Mouse (Mus musculus) hindbrain, embryonic 13.5 days (tissue): ENCODE measurements around the gene Chpf2. TPM values are rescaled to one million over a fixed set of nuclear protein-coding genes. Genes with fewer than 3 reads are reported as not detected.

Source experiments
- ATAC-seq: fragments of 200-750 bp; cut with Nextera tagmentation; 2 replicates; pipeline ENCODE4 v1.8.0; 2017; ENCODE audit warnings: moderate TSS enrichment; ENCODE audit not compliant: low FRiP score
- H3K27ac ChIP-seq: fragments of 300-500 bp; sonication (generic); 2 replicates; pipeline ENCODE4 v1.5.1; 2015; ENCODE audit warnings: inconsistent platforms, mild to moderate bottlenecking, moderate library complexity
- H3K27me3 ChIP-seq: fragments of 300-500 bp; sonication (generic); 2 replicates; pipeline ENCODE4 v1.6.1; 2015; ENCODE audit warnings: mild to moderate bottlenecking, inconsistent platforms
- H3K36me3 ChIP-seq: fragments of 300-500 bp; sonication (generic); 2 replicates; pipeline ENCODE4 v1.6.1; 2015; ENCODE audit warnings: mild to moderate bottlenecking, inconsistent platforms
- H3K4me1 ChIP-seq: fragments of 300-500 bp; sonication (generic); replicated peaks from 2 replicates; pipeline ENCODE4 v1.6.1; 2015; ENCODE audit warnings: inconsistent platforms
- H3K4me2 ChIP-seq: fragments of 300-500 bp; sonication (generic); 2 replicates; pipeline ENCODE4 v1.6.1; 2015; ENCODE audit warnings: inconsistent platforms, mild to moderate bottlenecking, moderate library complexity
- H3K4me3 ChIP-seq: fragments of 300-500 bp; sonication (generic); 2 replicates; pipeline ENCODE4 v1.5.1; 2015; ENCODE audit warnings: mild to moderate bottlenecking, inconsistent platforms
- H3K9ac ChIP-seq: fragments of 300-500 bp; sonication (generic); 2 replicates; pipeline ENCODE4 v1.6.1; 2015; ENCODE audit warnings: mild to moderate bottlenecking, inconsistent platforms
- H3K9me3 ChIP-seq: fragments of 300-500 bp; sonication (generic); 2 replicates; pipeline ENCODE4 v1.6.1; 2016; ENCODE audit warnings: inconsistent platforms
- WGBS: fragments of 180-500 bp; shearing (Covaris S2); methylation state at CpG from one replicate; pipeline ENCODE4 v1.1.7; 2015; 5-methylcytosine and 5-hydroxymethylcytosine counted together
- polyA plus RNA-seq: library from polyadenylated mRNA; unstranded; fragments of >200 nt; fragmentation: Nextera tagmentation; extraction: Ambion mirVana; gene quantifications from 2 replicates; pipeline ENCODE4 v1.2.1, GENCODE M21; 2015

Chpf2 gene
- polyA plus RNA-seq, 1 experiment from 2014 or later, result 17.4 TPM

DNA sequence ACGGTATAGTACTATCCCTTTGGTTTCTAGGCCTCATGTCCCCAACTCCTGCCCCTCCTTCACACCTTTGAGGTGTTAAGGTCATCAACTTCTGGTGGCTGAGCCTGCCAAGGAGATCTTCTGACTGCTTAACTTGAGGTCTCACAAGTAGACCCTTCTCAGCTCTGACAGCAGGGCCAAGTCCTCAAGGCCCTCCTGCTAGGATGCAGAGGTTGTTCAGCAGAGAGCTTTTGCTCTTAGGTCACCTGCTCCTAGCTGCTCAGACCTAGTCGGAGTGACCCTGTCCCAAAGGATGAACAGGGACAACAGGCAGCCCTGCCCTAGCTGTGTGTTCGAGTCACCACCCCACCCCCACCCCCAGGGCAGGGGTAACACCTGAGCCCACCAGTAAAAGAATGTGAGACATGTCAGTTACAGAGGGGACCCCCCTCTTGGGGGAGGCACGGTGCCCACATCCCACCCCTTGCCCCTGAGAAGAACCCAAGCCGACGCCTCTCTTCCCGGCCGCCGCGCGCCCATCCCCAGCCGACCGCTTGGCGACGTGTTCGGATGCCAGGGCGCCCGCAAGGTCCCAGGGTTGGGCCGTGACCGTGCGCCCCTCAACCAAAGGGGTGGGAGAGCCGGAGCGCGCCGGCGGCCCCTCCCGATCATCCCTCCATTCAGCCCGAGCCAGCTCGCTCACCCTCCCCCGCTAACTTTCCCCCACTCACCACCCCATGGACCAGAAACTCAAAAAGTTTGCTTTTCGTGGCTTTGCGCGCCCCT lies 14.7 kb downstream of the Chpf2 start:
- ATAC-seq, result no peak
- peaks cover 87% of the 10 kb centered on the region for H3K4me1 ChIP-seq
- peak overlapping the region; percentile 92 for H3K4me2 ChIP-seq
- H3K36me3 ChIP-seq, result no peaks in the 10 kb centered on the region
- H3K9ac ChIP-seq, result peak overlapping the region; percentile 92
- 1% methylated on average over 33 of the region's 33 CpGs for WGBS
- peak overlapping the region; percentile 60 for H3K4me3 ChIP-seq
- 0 out of 2 replicates have a peak, but pooled peaks cover 3% of the 10 kb centered on the region for H3K27me3 ChIP-seq
- no peaks in the 10 kb centered on the region for H3K9me3 ChIP-seq
- H3K27ac ChIP-seq, result peak overlapping the region; percentile 99

DNA sequence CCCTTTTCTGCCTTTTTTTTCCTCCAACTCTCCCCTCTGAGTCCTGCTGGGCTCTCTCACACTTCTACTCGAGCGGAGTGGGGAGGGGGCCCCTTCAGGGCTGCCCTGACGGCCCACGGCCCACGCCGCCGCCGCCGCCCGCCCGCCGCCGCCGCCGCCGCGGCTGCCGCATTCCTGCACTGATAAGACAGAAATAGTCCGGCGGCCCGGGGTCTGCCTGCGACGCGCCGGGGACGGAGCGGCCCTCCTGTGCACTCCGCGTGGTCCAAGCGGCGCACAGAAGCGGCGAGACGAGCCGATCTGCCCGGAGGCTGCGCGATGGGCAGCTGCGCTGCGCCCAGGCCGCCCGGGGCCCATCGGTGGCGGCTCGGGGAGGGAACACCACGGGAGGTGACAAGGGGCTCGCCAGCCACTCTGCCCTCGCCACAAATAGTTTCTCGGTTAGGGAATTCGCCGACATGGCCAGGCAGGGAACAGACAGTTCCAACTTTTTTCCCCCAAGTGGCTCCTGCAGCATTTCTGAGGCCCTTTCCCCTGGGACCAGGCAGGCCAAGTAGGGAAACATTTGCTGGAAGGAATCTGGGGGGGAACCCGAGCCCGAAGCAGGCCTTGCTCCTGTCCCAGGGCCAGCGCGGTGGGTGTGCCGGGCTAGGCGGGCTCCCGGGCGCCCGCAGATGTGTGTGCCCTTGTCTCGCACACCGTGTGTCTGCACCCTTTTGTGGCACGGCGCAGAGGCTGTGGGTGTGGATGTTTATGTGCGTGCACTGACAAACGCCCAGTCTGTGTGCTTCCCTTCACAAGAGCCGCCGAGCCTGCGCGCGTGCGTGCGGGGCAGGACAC lies 15.6 kb downstream of the Chpf2 start:
- WGBS, result under 1% methylated on average over 73 of the region's 73 CpGs
- peaks cover 87% of the 10 kb centered on the region for H3K4me1 ChIP-seq
- peak overlapping the region; percentile 92 for H3K4me2 ChIP-seq
- no peaks in the 10 kb centered on the region for H3K36me3 ChIP-seq
- H3K9ac ChIP-seq, result peak overlapping the region; percentile 92
- H3K27ac ChIP-seq, result peak overlapping the region; percentile 99
- H3K9me3 ChIP-seq, result no peaks in the 10 kb centered on the region
- peak overlapping the region; percentile 60 for H3K4me3 ChIP-seq
- peak; percentile 27 for ATAC-seq
- 0 out of 2 replicates have a peak, but pooled peaks cover 3% of the 10 kb centered on the region for H3K27me3 ChIP-seq

DNA sequence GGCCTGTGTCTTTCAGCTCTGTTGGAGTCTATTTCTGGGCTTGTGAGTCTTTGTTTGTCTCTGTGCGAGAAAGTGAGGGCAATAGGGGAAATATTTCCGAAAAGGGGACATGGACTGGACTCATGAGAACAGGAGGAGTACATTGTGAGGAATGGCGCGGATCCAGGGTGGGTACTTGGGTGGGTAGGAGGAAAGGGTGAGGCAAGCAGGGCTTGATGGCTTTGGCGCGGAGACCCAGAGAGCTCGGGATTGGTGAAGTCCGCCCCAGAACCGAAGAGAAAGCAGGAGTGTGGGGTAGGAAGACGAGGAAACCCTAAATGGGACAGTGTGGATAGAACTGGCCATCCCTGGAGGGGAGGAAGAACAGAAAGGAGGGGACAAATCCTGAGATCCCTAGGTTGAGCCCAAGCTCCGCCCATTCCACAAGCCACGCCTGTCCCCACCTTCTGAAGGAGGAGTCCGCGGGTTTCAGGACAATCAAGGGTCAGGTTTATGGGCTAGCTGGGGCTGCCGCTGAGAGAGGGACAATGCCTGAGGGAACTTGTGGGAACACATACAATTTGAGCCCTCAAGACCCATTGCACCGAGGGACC lies 16.3 kb downstream of the Chpf2 start:
- no peaks in the 10 kb centered on the region for H3K36me3 ChIP-seq
- H3K9me3 ChIP-seq, result no peaks in the 10 kb centered on the region
- H3K4me3 ChIP-seq, result peak overlapping the region; percentile 60
- H3K27me3 ChIP-seq, result 0 out of 2 replicates have a peak, but pooled peaks cover 3% of the 10 kb centered on the region
- peak; percentile 40 for ATAC-seq
- peak overlapping the region; percentile 92 for H3K9ac ChIP-seq
- peaks cover 88% of the 10 kb centered on the region for H3K4me1 ChIP-seq
- H3K27ac ChIP-seq, result peak overlapping the region; percentile 99
- 2% methylated on average over 16 of the region's 16 CpGs for WGBS
- peak overlapping the region; percentile 92 for H3K4me2 ChIP-seq

DNA sequence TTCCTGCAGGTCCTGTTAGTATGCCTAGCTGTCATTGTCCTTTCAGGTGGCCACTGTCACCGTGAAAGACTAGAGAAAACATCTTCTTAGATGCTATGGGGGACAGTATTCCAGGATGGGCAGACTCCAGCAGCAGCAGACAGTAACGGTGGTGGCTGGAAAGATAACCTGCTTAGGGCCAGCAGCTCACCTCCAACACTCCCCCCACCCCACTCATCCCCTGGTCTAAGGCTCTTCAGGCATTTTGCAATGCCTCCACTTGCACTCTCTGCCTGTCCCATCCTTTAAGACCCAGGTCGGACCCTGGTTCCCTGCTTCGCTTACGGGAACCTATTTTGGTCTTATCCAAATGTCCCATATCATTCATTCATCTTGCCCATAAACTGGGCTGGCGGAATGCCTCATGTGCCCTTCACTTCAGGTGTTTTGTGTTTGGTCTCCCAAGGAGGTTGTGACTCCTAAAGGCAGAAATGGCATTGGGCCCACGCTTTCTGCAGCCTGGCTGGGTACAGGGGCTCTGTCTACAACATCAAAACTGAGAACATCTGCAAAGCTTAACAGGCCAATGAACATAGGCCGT lies 17.0 kb downstream of the Chpf2 start:
- WGBS, result 59% methylated on average over 8 of the region's 8 CpGs
- peak overlapping the region; percentile 92 for H3K4me2 ChIP-seq
- 0 out of 2 replicates have a peak, but pooled peaks cover 3% of the 10 kb centered on the region for H3K27me3 ChIP-seq
- peak overlapping the region; percentile 60; the same call in 1 of the 2 replicates for H3K4me3 ChIP-seq
- H3K9ac ChIP-seq, result peak overlapping the region; percentile 92
- H3K36me3 ChIP-seq, result no peaks in the 10 kb centered on the region
- peak overlapping the region; percentile 99 for H3K27ac ChIP-seq
- ATAC-seq, result no peak
- H3K4me1 ChIP-seq, result peaks cover 81% of the 10 kb centered on the region
- H3K9me3 ChIP-seq, result no peaks in the 10 kb centered on the region

DNA sequence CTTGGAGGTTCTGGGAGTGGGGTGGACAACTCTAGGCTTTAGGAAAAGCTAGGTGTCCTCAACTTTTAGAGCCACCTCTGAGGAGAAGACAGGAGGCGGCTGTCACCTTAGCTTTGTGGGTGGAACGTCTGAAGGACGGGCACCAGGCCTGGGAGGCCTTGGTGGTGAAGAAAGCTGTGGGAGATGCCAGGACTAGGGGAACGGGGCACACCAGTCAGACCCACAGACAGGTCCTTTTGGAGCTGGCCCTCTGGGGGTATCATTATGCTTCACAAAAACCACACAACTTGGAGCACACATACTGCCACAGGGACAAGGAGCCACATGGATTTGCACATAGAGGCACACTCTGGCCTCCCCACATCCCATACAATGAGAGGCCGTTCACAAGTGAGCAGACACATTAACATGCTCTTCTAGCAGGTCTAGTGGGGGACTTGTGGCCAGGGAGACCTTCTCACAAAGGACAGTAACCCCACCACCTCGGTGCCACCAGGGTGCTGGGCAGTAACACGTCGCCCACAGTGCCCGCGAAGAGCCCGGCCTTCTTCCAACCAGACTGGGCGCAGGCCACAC lies 17.6 kb downstream of the Chpf2 start:
- peaks cover 75% of the 10 kb centered on the region for H3K4me1 ChIP-seq
- H3K9ac ChIP-seq, result peak overlapping the region; percentile 92
- 0 out of 2 replicates have a peak, but pooled peaks cover 3% of the 10 kb centered on the region for H3K27me3 ChIP-seq
- H3K4me3 ChIP-seq, result peak overlapping the region; percentile 60
- no peaks in the 10 kb centered on the region for H3K9me3 ChIP-seq
- WGBS, result 19% methylated on average over 12 of the region's 12 CpGs
- ATAC-seq, result 0 out of 2 replicates have a peak, but pooled peaks have one; percentile 1
- H3K4me2 ChIP-seq, result peak overlapping the region; percentile 92
- no peaks in the 10 kb centered on the region for H3K36me3 ChIP-seq
- peak overlapping the region; percentile 99 for H3K27ac ChIP-seq

DNA sequence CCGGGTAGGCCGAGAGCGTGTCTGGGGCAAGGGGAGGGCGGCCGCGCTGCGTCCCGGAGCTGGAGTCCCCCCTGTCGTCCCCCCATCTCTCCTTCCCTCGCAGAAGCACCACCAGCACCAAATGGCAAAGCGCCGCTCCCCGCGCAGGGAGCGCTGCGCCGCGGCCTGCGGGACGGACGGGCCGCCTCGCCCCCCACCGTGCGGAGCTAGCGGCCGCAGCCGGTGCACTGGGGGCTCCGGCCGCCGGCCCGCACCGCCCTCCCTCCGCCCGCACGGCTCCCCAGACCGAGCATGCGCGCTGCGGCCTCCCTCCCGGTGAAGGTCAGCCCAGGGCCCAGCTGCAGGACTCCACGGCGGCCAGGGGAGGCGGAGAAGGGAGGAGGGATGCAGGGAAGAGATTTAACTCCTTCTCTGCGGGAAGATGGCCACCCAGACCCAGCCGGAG lies 18.1 kb downstream of the Chpf2 start:
- WGBS, result under 1% methylated on average over 46 of the region's 46 CpGs
- Histone ChIP-seq H3K9me3 (no peaks in the 10 kb centered on the region), H3K27ac (peak overlapping the region; percentile 99), H3K4me2 (peak overlapping the region; percentile 92), H3K36me3 (no peaks in the 10 kb centered on the region), H3K27me3 (0 out of 2 replicates have a peak, but pooled peaks cover 3% of the 10 kb centered on the region), H3K9ac (peak overlapping the region; percentile 92), H3K4me3 (peak overlapping the region; percentile 60), H3K4me1 (peaks cover 75% of the 10 kb centered on the region)
- ATAC-seq, result peak; percentile 71

DNA sequence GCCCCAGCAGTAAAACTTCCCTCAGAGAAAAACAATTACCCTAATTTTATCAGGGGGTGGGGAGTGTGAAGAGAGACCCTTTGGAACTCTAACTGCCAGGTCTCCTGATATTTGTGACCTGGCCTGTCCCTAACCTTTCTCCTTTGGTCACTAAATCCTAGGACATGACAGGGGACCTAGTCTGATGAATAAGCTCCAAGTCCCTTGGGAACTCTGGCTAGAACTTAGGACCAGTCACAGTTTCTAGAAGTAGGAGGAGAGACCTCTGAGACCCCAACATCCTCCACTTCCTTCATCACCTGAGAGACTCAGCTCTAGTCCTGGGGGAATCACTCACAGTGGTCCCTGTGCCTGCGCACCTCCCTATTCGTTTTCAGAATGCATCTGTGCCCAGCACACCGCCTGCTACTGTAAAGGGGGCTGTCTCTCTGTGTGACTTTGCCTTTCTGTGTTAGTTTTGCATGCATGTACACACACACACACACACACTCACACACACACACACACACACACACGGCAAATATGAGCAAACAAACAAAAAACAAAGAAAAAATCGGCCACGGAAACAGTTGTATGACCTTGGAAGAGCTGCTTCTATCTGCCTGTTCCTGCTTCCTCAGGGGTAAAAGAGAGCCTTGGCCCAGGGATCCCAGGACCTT lies 18.9 kb downstream of the Chpf2 start:
- no peak for ATAC-seq
- H3K4me2 ChIP-seq, result peak overlapping the region; percentile 92
- H3K9ac ChIP-seq, result peak overlapping the region; percentile 92
- WGBS, result 6% methylated on average over 6 of the region's 6 CpGs
- no peaks in the 10 kb centered on the region for H3K9me3 ChIP-seq
- peak overlapping the region; percentile 99 for H3K27ac ChIP-seq
- H3K4me3 ChIP-seq, result peak overlapping the region; percentile 60
- H3K36me3 ChIP-seq, result no peaks in the 10 kb centered on the region
- H3K27me3 ChIP-seq, result no peaks in the 10 kb centered on the region
- H3K4me1 ChIP-seq, result peaks cover 70% of the 10 kb centered on the region

DNA sequence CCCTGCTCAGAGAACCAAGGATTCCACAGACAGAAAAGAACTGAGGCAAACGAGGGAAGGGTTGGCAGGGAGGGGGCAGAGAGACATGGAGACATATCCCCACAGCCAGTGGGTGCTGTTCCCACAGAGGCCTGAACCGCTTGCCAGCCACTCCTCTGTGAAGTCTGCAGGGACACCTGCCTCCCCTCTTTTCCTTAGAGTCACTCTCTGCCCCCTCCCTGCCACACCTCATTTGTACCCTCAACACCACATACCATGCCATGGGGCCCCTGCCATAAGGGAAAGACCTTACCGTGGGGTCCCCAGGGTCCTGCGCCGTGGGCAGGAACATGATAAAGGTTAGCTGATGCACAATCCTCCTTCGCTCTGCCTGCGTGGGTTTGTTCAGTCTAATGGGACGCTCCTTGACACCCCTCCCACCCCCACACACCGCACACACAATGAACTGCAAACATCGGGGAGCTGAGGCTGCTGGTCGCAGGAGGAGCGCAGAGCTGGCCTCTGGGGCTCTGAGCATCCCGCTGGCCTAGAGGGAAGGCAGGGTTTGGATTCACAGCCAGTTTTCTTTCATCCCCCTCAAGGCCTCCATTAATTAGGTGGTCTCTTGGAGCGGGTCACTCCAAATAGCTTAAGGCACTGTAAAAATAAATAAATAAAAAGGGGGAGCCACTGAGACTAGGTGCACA lies 19.6 kb downstream of the Chpf2 start:
- Histone ChIP-seq H3K27me3 (no peaks in the 10 kb centered on the region), H3K36me3 (no peaks in the 10 kb centered on the region), H3K4me1 (peaks cover 67% of the 10 kb centered on the region), H3K4me2 (peak overlapping the region; percentile 92), H3K9me3 (no peaks in the 10 kb centered on the region), H3K9ac (peak overlapping the region; percentile 92), H3K4me3 (peak overlapping the region; percentile 60), H3K27ac (peak overlapping the region; percentile 99)
- WGBS, result 8% methylated on average over 14 of the region's 14 CpGs
- ATAC-seq, result no peak

DNA sequence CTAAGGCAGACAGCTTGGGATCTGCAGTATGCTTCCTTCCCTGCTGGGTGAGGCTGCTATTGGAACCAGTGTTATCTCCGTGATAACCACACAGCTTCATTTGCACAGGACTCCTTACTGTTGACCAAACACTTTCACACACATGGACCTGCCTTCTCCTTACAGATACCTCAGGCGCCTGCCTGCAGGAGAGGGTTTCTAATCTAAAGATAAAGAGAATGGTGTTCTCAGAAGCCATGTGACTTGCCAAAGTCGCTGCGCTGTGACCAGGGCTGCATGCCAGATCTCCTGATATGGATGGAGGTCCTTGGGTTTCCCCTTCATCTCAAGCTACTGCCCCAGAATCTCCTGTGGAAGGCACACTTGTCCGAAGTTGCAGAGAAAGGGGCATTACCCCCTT lies 22.8 kb downstream of the Chpf2 start:
- Histone ChIP-seq H3K27ac (no peak overlapping the region), H3K36me3 (no peaks in the 10 kb centered on the region), H3K4me2 (no peak overlapping the region), H3K9me3 (no peaks in the 10 kb centered on the region), H3K4me1 (peaks cover 52% of the 10 kb centered on the region), H3K9ac (no peak overlapping the region; the same call in 1 of the 2 replicates), H3K27me3 (no peaks in the 10 kb centered on the region), H3K4me3 (no peak overlapping the region)
- WGBS, result 56% methylated on average over 5 of the region's 5 CpGs
- ATAC-seq, result no peak

DNA sequence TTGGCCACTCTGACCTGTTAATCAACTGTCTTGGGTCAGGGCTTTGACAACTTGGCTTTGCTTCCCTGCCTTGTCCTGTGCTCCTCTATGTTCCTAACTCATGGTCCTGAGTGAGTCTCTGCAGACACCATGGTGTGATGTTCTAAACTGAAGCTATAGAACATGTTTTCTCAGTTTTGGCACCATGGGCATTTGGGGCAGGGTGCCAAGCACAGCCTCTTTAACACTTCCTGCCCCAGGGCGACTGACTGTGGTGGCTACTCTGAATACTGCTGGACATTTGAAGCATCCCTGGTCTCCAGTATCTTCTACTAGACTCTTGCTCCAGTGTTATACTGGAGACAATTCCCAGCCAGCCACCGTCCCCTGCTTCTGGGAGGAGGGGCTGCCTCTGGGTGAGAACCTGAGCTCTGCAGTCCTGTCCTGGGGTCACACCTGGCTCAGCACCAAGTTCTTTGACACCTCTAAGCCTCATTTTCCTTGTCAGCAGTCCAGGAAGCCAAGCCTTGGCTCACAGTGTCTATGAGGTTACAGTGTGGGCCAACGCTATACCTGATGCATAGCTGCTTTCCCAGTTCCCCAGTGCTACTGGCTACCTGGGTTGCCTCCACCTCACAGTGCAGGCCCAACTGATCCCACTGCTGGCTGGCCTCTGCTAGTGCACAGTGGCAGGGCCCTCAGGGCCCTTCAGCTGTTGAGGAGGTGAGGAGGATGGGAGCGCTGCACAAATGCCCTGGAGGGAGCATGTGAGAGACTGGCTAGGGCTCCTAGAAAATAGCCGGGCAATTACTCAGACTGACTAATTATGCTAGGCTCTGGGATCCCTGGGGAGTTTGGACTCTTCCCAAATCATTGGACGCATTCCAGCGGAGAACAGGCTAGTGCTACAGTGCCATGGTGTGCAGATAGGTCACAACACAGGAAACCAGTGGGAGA lies 25.1 kb downstream of the Chpf2 start:
- Histone ChIP-seq H3K4me1 (peaks cover 42% of the 10 kb centered on the region), H3K4me3 (no peak overlapping the region), H3K27me3 (no peaks in the 10 kb centered on the region), H3K27ac (peak overlapping the region; percentile 71), H3K9ac (peak overlapping the region; percentile 24; the same call in 1 of the 2 replicates), H3K36me3 (no peaks in the 10 kb centered on the region), H3K4me2 (no peak overlapping the region), H3K9me3 (no peaks in the 10 kb centered on the region)
- 51% methylated on average over 7 of the region's 7 CpGs for WGBS
- ATAC-seq, result peak; percentile 59
